Mouse (Mus musculus): ENCODE results near the gene 2310034G01Rik. TPM values are rescaled to one million over a fixed set of nuclear protein-coding genes. Genes with fewer than 3 reads are reported as not detected.

The 2310034G01Rik gene
- total RNA-seq, 2 experiments from 2014 or later, result 1.1 to 1.2 TPM

- DNase-seq, result no peak
Observed at GRCm38 (mm10) chr19:46314872-46315742, 35.0 kb downstream of the 2310034G01Rik start.

- no peak for DNase-seq
Observed at GRCm38 (mm10) chr19:46314151-46314601, 35.9 kb downstream of the 2310034G01Rik start.

- no peak for DNase-seq
Observed at GRCm38 (mm10) chr19:46313591-46313990, 36.5 kb downstream of the 2310034G01Rik start.

GRCm38 (mm10) chr19:46313116-46313515 lies 37.0 kb downstream of the 2310034G01Rik start:
- no peak for DNase-seq

GRCm38 (mm10) chr19:46312566-46312965 lies 37.5 kb downstream of the 2310034G01Rik start:
- DNase-seq, result no peak

GRCm38 (mm10) chr19:46311341-46311740 lies 38.8 kb downstream of the 2310034G01Rik start:
- no peak for DNase-seq

GRCm38 (mm10) chr19:46310312-46310865 lies 39.7 kb downstream of the 2310034G01Rik start:
- no peak for DNase-seq

- peak in 1 of 2 experiments; percentile 15 for DNase-seq
Observed at GRCm38 (mm10) chr19:46309651-46310305, 40.3 kb downstream of the 2310034G01Rik start.

- peak; percentile 85 to 87 for DNase-seq
Observed at GRCm38 (mm10) chr19:46308706-46309435, 41.2 kb downstream of the 2310034G01Rik start.

- peak in 1 of 2 experiments; percentile 13 for DNase-seq
Observed at GRCm38 (mm10) chr19:46308303-46308702, 41.8 kb downstream of the 2310034G01Rik start.

GRCm38 (mm10) chr19:46307781-46308180 lies 42.3 kb downstream of the 2310034G01Rik start:
- DNase-seq, result no peak

- no peak for DNase-seq
Observed at GRCm38 (mm10) chr19:46306751-46307289, 43.3 kb downstream of the 2310034G01Rik start.

- no peak for DNase-seq
Observed at GRCm38 (mm10) chr19:46306268-46306610, 43.9 kb downstream of the 2310034G01Rik start.

- peak; percentile 68 to 73 for DNase-seq
Observed at GRCm38 (mm10) chr19:46305432-46306267, 44.5 kb downstream of the 2310034G01Rik start.

GRCm38 (mm10) chr19:46304908-46305333 lies 45.2 kb downstream of the 2310034G01Rik start:
- DNase-seq, result no peak

GRCm38 (mm10) chr19:46304216-46304841 lies 45.8 kb downstream of the 2310034G01Rik start, which contains the start of gene Nfkb2:
TSS of gene Nfkb2 (plus strand) at chr19:46304320.
- peak; percentile 77 to 83 for DNase-seq

- DNase-seq, result no peak
Observed at GRCm38 (mm10) chr19:46303251-46304215, 46.6 kb downstream of the 2310034G01Rik start.

- no peak for DNase-seq
Observed at GRCm38 (mm10) chr19:46302551-46302950, 47.6 kb downstream of the 2310034G01Rik start.
